Mouse (Mus musculus) kidney, adult 2 months (tissue): Measurements from ENCODE around the gene AC129217.1.

Experiments
- CTCF ChIP-seq: fragments of 200-500 bp; conservative IDR thresholded peaks from 2 replicates; pipeline ENCODE4 v1.5.1; 2011; ENCODE audit warnings: low read depth, mild to moderate bottlenecking, control low read depth, low read length, moderate library complexity, mixed read lengths; ENCODE audit not compliant: insufficient read depth, insufficient read length
- POLR2A ChIP-seq: fragments of 200-500 bp; IDR thresholded peaks from one replicate; pipeline ENCODE4 v1.6.1; 2011; ENCODE audit warnings: low read depth, low read length, control low read depth

DNA sequence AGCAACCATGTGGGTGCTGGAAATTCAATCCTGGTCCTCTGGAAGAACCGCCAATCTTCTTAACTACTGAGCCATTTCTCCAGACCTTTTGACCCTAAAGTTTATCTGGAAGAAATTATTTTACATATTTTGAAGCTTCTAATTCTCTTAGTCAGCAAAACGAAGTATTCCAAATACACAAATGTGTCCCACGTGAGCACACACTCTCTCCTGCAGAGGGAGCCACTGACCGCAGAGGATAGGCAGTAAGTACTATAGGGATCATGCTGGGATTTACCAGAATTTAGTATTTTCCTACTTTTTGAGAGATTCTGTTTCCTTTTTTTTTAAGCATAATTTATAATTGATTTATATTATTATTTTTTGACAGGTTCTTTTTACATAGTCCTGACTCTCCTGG, 28.1 kb downstream of the AC129217.1 start:
- TF ChIP-seq POLR2A (no peak), CTCF (peak; percentile 86)
